17 mouse cellular contexts compared by ENCODE assay signal in genomic region chr7:76282831-76283230, GRCm38 (mm10). TPM values are rescaled to one million over a fixed set of nuclear protein-coding genes. Genes with fewer than 3 reads are reported as not detected.
DNase-seq lines count a peak whose midpoint lies in the region; ATAC-seq lines count a peak whose summit lies in the region.
"Had no signal": no experiment of that assay in that cellular context is flagged by ENCODE, and none has a peak within 500 bp of the region (broad histone marks: within the 10 kb centered on the region; RNA-seq: fewer than 3 reads in every experiment).

No protein-coding gene starts in this region.

- no peak for ATAC-seq in megakaryocyte, adult 5-6 weeks (ENCODE audit: poor library complexity, severe bottlenecking)
- ATAC-seq: liver, postnatal 0 days; midbrain, embryonic 16.5 days had no signal

- DNase-seq in embryo, embryonic 10.5 days (ENCODE audit: low spot score), result peak; percentile 12
- DNase-seq in embryo, embryonic 10 days (ENCODE audit: low spot score), result no peak
- peak; percentile 7 to 33 for DNase-seq in CD8-positive naive resting alpha-beta T cell, adult 2 months (ENCODE audit: low read depth in 2 of 2, low spot score in 2 of 2)
- peak; percentile 4 for DNase-seq in retina, embryonic 14.5 days (ENCODE audit: low spot score)
- peak; percentile 35 to 45 for DNase-seq in thymus, postnatal 36 days
- DNase-seq in spleen, postnatal 4 days (ENCODE audit: low spot score in 2 of 2), result no peak
- DNase-seq: adrenal gland, postnatal 10 days; cerebellum, postnatal 14 days; gastrocnemius, postnatal 10 days; heart, adult 18-20 months; kidney, adult 18-20 months; liver, postnatal 0 days; lung, postnatal 10 days had no signal

RNA-seq across cellular contexts. Expression of gene Agbl1, which starts 53.1 kb away (rescaled TPM):
- not detected in 2 replicates for total RNA-seq in megakaryocyte, adult 5-6 weeks (2015)
- 0.15 TPM in 1 of 2 replicates, not detected in the other for total RNA-seq in megakaryocyte, adult 5-6 weeks (2017)
- total RNA-seq: liver, adult 2 months; megakaryocyte-erythroid progenitor cell, adult 5-6 weeks had no signal

Comparison
In these comparisons a context has a peak if more than half of its experiments do, and no peak if none do; other contexts are left out.
1. DNase-seq: peak in embryo, embryonic 10.5 days (single experiment), CD8-positive naive resting alpha-beta T cell, adult 2 months (2 of 2), retina, embryonic 14.5 days (single experiment) and thymus, postnatal 36 days (2 of 2); none in embryo, embryonic 10 days (single experiment) and spleen, postnatal 4 days (0 of 2).